Mouse (Mus musculus) C2C12 (cell line): ENCODE data around the gene Stn1. TPM values are rescaled to one million over a fixed set of nuclear protein-coding genes. Genes with fewer than 3 reads are reported as not detected.

Experiments used
- H3K27me3 ChIP-seq: one replicate; pipeline ENCODE4 v1.6.1; 2011; ENCODE audit not compliant: control insufficient read depth, insufficient read depth, insufficient read length
- H3K36me3 ChIP-seq: one replicate; pipeline ENCODE4 v1.6.1; 2011; ENCODE audit not compliant: control insufficient read depth, insufficient read depth
- H3K4me3 ChIP-seq: one replicate; pipeline ENCODE4 v1.5.1; 2011; ENCODE audit warnings: mild to moderate bottlenecking, control low read depth; ENCODE audit not compliant: poor library complexity, insufficient read depth, severe bottlenecking
- H3K79me2 ChIP-seq: one replicate; pipeline ENCODE4 v1.6.1; 2011; ENCODE audit not compliant: control insufficient read depth, insufficient read depth
- H3K79me3 ChIP-seq: one replicate; pipeline ENCODE4 v1.6.1; 2011; ENCODE audit warnings: low read depth, control low read depth
- H3ac ChIP-seq: one replicate; pipeline ENCODE3; 2011; ENCODE audit warnings: low read depth; ENCODE audit not compliant: control insufficient read depth, insufficient read length
- CEBPB ChIP-seq: IDR thresholded peaks from one replicate; pipeline ENCODE4 v1.6.1; 2011; ENCODE audit warnings: low read depth, mild to moderate bottlenecking, control low read depth, moderate library complexity
- CTCF ChIP-seq: IDR thresholded peaks from one replicate; pipeline ENCODE4 v1.5.1; 2011; ENCODE audit not compliant: control insufficient read depth, insufficient read depth, insufficient read length
- FOSL1 ChIP-seq: IDR thresholded peaks from one replicate; pipeline ENCODE4 v1.8.0; 2011; ENCODE audit warnings: mild to moderate bottlenecking, low read length; ENCODE audit not compliant: poor library complexity, insufficient read depth, severe bottlenecking
- MAX ChIP-seq: IDR thresholded peaks from one replicate; pipeline ENCODE4 v1.6.1; 2011; ENCODE audit warnings: mild to moderate bottlenecking, control low read depth
- MYOD1 ChIP-seq: IDR thresholded peaks from one replicate; pipeline ENCODE4 v1.6.1; 2011; ENCODE audit warnings: low read depth; ENCODE audit not compliant: control insufficient read depth, insufficient read length
- MYOG ChIP-seq: IDR thresholded peaks from one replicate; pipeline ENCODE4 v1.6.1; 2011; ENCODE audit not compliant: control insufficient read depth, insufficient read length; ENCODE audit errors: extremely low read depth
- USF1 ChIP-seq: IDR thresholded peaks from one replicate; pipeline ENCODE4 v1.6.1; 2011; ENCODE audit warnings: low read depth, mild to moderate bottlenecking, control low read depth, moderate library complexity
- long read RNA-seq, 2 experiments: library from polyadenylated mRNA; unstranded; transcript quantifications; one replicate each; pipeline ENCODE4 v2.0.0; 2019 to 2020
- polyA plus RNA-seq: library from polyadenylated mRNA; unstranded; fragments of >200 nt; fragmentation: generic; extraction: Trizol; gene quantifications from one replicate; pipeline ENCODE4 v1.2.1, GENCODE M21; 2012; ENCODE audit warnings: missing spikeins

The Stn1 gene
- 50.7 TPM for polyA plus RNA-seq
- long read RNA-seq, experiment 1, transcript Stn1-201 (10 exons, 1,992 nt): major isoform, 22 of 41 reads
- long read RNA-seq, experiment 1, partial matches to known transcripts: 10 of 41 reads
- long read RNA-seq, experiment 1, other reads (novel, unspliced or antisense): 4 of 41 reads
- long read RNA-seq, experiment 2, transcript Stn1-201 (10 exons, 1,992 nt): major isoform, 203 of 230 reads
- long read RNA-seq, experiment 2, partial matches to known transcripts: 7 of 230 reads
- long read RNA-seq, experiment 2, other reads (novel, unspliced or antisense): 17 of 230 reads

DNA sequence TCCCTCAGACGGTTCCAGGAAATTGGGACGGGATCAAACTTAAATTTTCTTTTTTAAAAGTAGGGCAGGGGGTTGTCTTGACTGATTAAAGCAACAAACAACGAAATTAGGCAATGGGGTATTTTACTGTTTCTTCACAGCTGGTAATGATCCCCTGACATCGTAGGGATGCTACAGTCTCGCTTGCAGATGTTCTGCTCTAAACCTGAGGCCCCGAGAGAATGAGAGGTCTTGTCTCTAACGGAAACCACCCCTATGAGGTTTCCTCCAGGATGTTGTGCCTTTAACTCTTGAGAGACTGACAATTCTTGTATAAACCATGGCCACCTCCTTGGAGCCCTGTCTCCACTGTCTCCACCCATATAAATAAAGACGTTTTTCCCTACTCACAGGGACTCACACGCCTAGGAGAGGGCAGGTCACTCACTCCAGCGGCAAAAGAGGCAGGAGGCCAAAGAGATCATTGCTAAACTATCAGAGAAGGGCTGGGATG is at the start of gene Stn1:
Stn1 (minus strand) TSS at position 208 of the 493 bp plus-strand sequence.
- peaks cover 1% of the 10 kb centered on the region for H3K79me3 ChIP-seq
- no peaks in the 10 kb centered on the region for H3K27me3 ChIP-seq
- TF ChIP-seq CEBPB (no peak), MYOG (no peak), MYOD1 (no peak), CTCF (no peak), FOSL1 (no peak), MAX (no peak), USF1 (no peak)
- peaks cover 20% of the 10 kb centered on the region for H3K79me2 ChIP-seq
- peak within 1 kb of the TSS; percentile 47 for H3K4me3 ChIP-seq
- H3ac ChIP-seq: peak within 1 kb of the TSS; percentile 68
- H3K36me3 ChIP-seq: peaks cover 24% of the 10 kb centered on the region

GRCm38 (mm10) chr19:47587009-47587408 is 49.7 kb upstream of the Stn1 start:
- peaks cover 83% of the 10 kb centered on the region for H3K79me2 ChIP-seq
- no peak overlapping the region for H3K4me3 ChIP-seq
- H3ac ChIP-seq: no peak overlapping the region
- H3K79me3 ChIP-seq: peaks cover 77% of the 10 kb centered on the region
- no peak for TF ChIP-seq MYOD1
- H3K27me3 ChIP-seq: no peaks in the 10 kb centered on the region
- no peaks in the 10 kb centered on the region for H3K36me3 ChIP-seq

- peaks cover 90% of the 10 kb centered on the region for H3K79me3 ChIP-seq
- H3ac ChIP-seq: no peak overlapping the region
- H3K4me3 ChIP-seq: no peak overlapping the region
- TF ChIP-seq MYOG (no peak), USF1 (no peak), MAX (no peak), MYOD1 (no peak), CEBPB (no peak), FOSL1 (no peak), CTCF (no peak)
- no peaks in the 10 kb centered on the region for H3K36me3 ChIP-seq
- no peaks in the 10 kb centered on the region for H3K27me3 ChIP-seq
- peaks cover 95% of the 10 kb centered on the region for H3K79me2 ChIP-seq
Observed at GRCm38 (mm10) chr19:47585772-47586171, 48.5 kb upstream of the Stn1 start.

DNA sequence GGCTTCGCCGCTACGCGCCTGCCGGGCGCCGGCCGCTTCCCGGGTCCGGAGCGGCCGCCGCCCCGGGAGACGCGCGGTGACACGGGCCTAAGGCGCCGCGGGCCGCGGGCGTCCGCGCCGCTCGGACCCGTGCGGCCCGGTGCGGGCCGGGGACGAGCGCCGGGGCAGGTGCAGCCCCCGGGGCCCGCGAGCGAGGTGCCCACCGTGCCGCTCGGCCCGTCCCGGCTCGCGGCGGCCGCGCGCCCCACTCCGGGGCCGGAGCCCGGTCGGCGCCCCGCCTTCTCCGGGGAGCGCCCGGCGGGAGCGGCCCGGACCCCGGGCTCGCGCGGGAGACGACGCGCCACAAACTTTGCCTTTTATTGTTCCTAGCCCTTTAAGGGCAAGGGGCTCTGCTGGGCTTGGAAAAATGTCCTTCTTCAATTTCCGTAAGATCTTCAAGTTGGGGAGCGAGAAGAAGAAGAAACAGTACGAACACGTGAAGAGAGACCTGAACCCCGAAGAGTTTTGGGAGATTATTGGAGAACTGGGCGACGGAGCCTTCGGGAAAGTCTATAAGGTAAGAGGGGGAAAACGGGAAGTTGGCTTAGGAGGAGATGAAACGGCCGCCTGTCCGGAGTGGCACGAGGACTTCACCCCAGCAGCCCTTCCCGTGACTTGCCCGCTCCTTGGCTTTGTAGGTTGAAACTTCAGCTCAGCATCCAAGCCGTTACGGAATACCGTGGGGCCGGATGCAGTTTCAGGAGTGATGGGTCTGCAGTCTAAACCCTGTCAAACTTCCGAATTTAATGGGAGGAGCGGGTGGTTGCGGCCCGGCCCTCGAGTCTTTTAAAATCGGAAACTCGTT is 42.7 kb upstream of the Stn1 start:
- no peaks in the 10 kb centered on the region for H3K27me3 ChIP-seq
- H3K79me2 ChIP-seq: peaks cover 55% of the 10 kb centered on the region
- peak overlapping the region; percentile 84 for H3ac ChIP-seq
- H3K79me3 ChIP-seq: peaks cover 48% of the 10 kb centered on the region
- peak overlapping the region; percentile 92 for H3K4me3 ChIP-seq
- TF ChIP-seq CEBPB (no peak), MYOG (no peak), CTCF (no peak), FOSL1 (no peak), MAX (no peak), USF1 (no peak), MYOD1 (no peak)
- H3K36me3 ChIP-seq: no peaks in the 10 kb centered on the region

DNA sequence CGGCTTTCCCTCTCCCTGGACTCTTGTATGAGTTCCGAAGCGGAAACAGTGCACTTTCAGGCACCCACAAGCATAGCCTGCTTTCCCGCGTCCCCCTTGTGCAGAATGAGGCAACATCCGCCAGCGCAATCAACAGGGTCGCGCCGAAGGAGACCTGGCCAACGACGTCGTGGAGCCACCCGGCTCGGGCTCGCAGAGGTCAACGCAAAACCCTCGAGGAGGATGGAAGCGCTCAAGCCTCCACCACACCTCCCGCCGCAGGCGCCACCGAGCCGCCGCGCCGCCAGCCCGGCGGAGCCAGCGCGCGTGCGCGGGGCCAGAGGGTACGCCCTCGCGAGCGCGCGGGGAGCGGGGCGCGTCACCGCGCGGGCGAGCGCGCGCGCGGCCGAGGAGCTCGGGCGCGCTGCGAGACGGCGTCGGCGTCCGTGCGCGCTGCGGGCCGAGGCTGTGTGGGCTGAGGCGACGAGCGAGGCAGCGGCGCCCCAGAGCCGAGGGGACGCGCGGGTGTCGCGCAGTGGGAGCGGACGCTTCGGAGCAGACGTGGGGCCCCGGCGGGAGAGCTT is 42.0 kb upstream of the Stn1 start, which contains the start of gene Slk:
Slk (plus strand) TSS at position 454 of the 563 bp plus-strand sequence.
- peak within 1 kb of the TSS; percentile 92 for H3K4me3 ChIP-seq

More for the DNA sequence above, 42.0 kb upstream of the Stn1 start, which contains the start of gene Slk:
- Histone ChIP-seq H3ac (peak within 1 kb of the TSS; percentile 84), H3K36me3 (no peaks in the 10 kb centered on the region), H3K79me3 (peaks cover 41% of the 10 kb centered on the region), H3K79me2 (peaks cover 48% of the 10 kb centered on the region), H3K27me3 (no peaks in the 10 kb centered on the region)
- TF ChIP-seq FOSL1 (no peak), MYOD1 (no peak), MAX (peak; percentile 35), CEBPB (no peak), USF1 (no peak), MYOG (no peak), CTCF (no peak)
